Mouse (Mus musculus) embryonic facial prominence, embryonic 14.5 days (tissue): ENCODE measurements around the gene Kcnf1. TPM values are rescaled to one million over a fixed set of nuclear protein-coding genes. Genes with fewer than 3 reads are reported as not detected.

Source experiments
- ATAC-seq: fragments of 200-750 bp; cut with Nextera tagmentation; 2 replicates; pipeline ENCODE4 v1.8.0; 2017; ENCODE audit warnings: low read depth, moderate number of reproducible peaks, moderate TSS enrichment
- DNase-seq: peaks from one replicate; pipeline ENCODE4 v3.0.0-alpha.2; 2015; ENCODE audit warnings: low spot score
- H3K27ac ChIP-seq: fragments of 300-500 bp; sonication (generic); replicated peaks from 2 replicates; pipeline ENCODE4 v1.5.1; 2014; ENCODE audit warnings: low read depth, mild to moderate bottlenecking, low read length, moderate library complexity
- H3K27me3 ChIP-seq: fragments of 300-500 bp; sonication (generic); replicated peaks from 2 replicates; pipeline ENCODE4 v1.6.1; 2014; ENCODE audit warnings: low read length; ENCODE audit not compliant: control insufficient read depth, insufficient read depth
- H3K36me3 ChIP-seq: fragments of 300-500 bp; sonication (generic); 2 replicates; pipeline ENCODE4 v1.6.1; 2014; ENCODE audit warnings: low read length, mixed read lengths; ENCODE audit not compliant: control insufficient read depth, insufficient read depth
- H3K4me1 ChIP-seq: fragments of 300-500 bp; sonication (generic); 2 replicates; pipeline ENCODE4 v1.6.1; 2014; ENCODE audit warnings: antibody characterized with exemption, low read length; ENCODE audit not compliant: control insufficient read depth, insufficient read depth
- H3K4me2 ChIP-seq: fragments of 300-500 bp; sonication (generic); 2 replicates; pipeline ENCODE4 v1.6.1; 2014; ENCODE audit warnings: low read depth, mild to moderate bottlenecking, low read length, moderate library complexity, mixed read lengths
- H3K4me3 ChIP-seq: fragments of 300-500 bp; sonication (generic); 2 replicates; pipeline ENCODE4 v1.5.1; 2014; ENCODE audit warnings: low read depth, mild to moderate bottlenecking, low read length
- H3K9ac ChIP-seq: fragments of 300-500 bp; sonication (generic); 2 replicates; pipeline ENCODE4 v1.6.1; 2014; ENCODE audit warnings: low read depth, mild to moderate bottlenecking, low read length, moderate library complexity, mixed read lengths
- H3K9me3 ChIP-seq: fragments of 300-500 bp; sonication (generic); 2 replicates; pipeline ENCODE4 v1.6.1; 2016; ENCODE audit warnings: low read length; ENCODE audit not compliant: control insufficient read depth
- WGBS: fragments of 180-500 bp; shearing (Covaris S2); extraction: QIAGEN DNeasy Blood & Tissue Kit; methylation state at CpG from one replicate; pipeline ENCODE4 v1.1.7; 2014; 5-methylcytosine and 5-hydroxymethylcytosine counted together
- polyA plus RNA-seq: library from polyadenylated mRNA; unstranded; fragments of >200 nt; fragmentation: Nextera tagmentation; extraction: Ambion mirVana; gene quantifications from 2 replicates; pipeline ENCODE4 v1.2.1, GENCODE M21; 2014

The Kcnf1 gene
- polyA plus RNA-seq, 1 experiment from 2014 or later = 0.32 TPM

DNA sequence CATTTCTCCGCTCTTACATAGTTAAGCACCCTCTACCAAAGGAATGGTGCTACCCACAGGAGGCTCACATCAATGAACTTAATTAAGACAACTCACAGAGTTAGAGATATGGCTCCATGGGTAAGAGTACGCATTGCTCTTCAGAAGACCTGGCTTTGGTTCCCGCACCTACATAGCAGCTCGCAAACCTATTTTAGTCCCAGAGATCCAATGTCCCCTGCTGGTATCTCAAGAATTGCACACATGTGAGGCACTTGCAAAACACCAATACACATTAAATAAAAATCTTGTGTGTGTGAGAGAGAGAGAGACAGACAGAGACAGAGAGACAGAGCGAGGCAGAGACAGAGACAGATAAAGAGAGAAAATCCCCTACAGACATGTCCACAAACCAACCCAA is 21.9 kb upstream of the Kcnf1 start:
- DNase-seq (no peak), ATAC-seq (no peak)
- H3K27ac ChIP-seq = no peak overlapping the region
- H3K9me3 ChIP-seq = no peaks in the 10 kb centered on the region
- no peaks in the 10 kb centered on the region for H3K36me3 ChIP-seq
- H3K4me1 ChIP-seq = no peaks in the 10 kb centered on the region
- H3K27me3 ChIP-seq = no peaks in the 10 kb centered on the region
- H3K4me2 ChIP-seq = no peak overlapping the region
- H3K4me3 ChIP-seq = no peak overlapping the region
- H3K9ac ChIP-seq = no peak overlapping the region
- whole genome bisulfite sequencing = 90% methylated on average over 5 of the region's 5 CpGs

DNA sequence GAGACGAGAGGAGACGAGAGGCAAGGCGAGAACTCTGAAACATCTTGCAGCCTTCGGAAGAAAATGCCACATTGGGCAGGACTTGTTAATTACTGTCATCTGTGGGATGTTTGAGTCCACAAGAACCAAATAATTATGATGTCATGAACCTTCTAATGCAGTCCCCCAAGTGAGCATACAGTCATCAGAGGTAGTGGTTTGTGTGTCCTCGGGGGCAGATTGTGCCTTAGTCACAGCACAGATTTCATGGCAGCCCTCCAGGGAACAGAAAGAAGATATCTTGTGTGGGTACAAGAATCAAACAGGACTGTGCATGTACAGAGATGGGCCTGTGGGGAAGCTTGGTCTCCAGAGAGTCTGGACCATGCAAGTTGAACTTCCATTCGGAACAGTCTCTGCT is 17.5 kb upstream of the Kcnf1 start:
- Histone ChIP-seq H3K9me3 (no peaks in the 10 kb centered on the region), H3K36me3 (no peaks in the 10 kb centered on the region), H3K4me3 (no peak overlapping the region), H3K4me2 (no peak overlapping the region), H3K27me3 (no peaks in the 10 kb centered on the region), H3K4me1 (no peaks in the 10 kb centered on the region), H3K27ac (no peak overlapping the region), H3K9ac (no peak overlapping the region)
- 67% methylated on average over 6 of the region's 6 CpGs for WGBS
- DNase-seq (no peak), ATAC-seq (no peak)

DNA sequence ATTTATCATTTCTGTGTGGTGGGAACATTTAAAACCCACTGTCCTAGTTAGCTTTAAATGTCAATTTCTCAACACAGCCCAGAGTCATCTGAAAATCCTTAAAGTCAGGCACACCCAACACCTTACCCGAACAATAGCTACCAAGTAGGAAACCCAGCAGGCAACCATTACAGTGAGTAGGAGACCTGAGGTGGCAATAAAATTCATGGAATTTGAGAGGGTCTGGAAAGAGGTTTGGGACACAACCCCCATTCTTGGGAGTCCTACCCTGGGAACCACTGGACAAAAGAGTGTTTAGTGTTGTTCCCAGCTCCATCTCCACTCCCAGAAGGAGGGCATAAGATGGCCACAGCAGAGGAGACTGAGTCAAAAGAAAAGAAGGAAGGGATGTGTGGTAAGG is 16.6 kb upstream of the Kcnf1 start:
- DNase-seq (no peak), ATAC-seq (no peak)
- no peaks in the 10 kb centered on the region for H3K27me3 ChIP-seq
- no peaks in the 10 kb centered on the region for H3K36me3 ChIP-seq
- H3K4me2 ChIP-seq = no peak overlapping the region
- H3K27ac ChIP-seq = no peak overlapping the region
- no peaks in the 10 kb centered on the region for H3K9me3 ChIP-seq
- no peak overlapping the region for H3K9ac ChIP-seq
- WGBS = 86% methylated on average over 1 of the region's 1 CpGs
- H3K4me1 ChIP-seq = no peaks in the 10 kb centered on the region
- no peak overlapping the region for H3K4me3 ChIP-seq

DNA sequence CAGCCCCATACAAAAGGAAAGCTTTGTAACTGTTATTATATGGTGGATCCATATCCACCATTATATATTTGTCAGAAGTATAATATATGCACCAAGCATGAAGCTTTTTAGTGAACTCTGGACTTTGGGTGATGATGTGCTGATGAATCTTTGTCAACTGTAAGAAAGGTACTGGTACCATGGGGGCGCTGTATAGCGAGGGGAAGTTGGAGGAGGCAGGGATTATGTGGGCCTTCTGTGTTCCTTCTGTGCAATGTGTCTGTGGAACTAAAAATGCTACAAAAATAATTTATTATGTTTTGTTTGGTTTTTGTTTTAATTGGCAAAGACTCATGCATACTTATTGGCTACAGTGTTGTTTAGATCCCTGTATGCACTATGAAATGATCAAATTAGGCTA is 16.2 kb upstream of the Kcnf1 start:
- no peaks in the 10 kb centered on the region for H3K9me3 ChIP-seq
- no peaks in the 10 kb centered on the region for H3K36me3 ChIP-seq
- H3K27ac ChIP-seq = no peak overlapping the region
- no peak overlapping the region for H3K9ac ChIP-seq
- H3K4me2 ChIP-seq = no peak overlapping the region
- H3K4me1 ChIP-seq = no peaks in the 10 kb centered on the region
- ATAC-seq = no peak
- 96% methylated on average over 2 of the region's 2 CpGs for WGBS
- H3K27me3 ChIP-seq = no peaks in the 10 kb centered on the region
- no peak for DNase-seq
- no peak overlapping the region for H3K4me3 ChIP-seq

DNA sequence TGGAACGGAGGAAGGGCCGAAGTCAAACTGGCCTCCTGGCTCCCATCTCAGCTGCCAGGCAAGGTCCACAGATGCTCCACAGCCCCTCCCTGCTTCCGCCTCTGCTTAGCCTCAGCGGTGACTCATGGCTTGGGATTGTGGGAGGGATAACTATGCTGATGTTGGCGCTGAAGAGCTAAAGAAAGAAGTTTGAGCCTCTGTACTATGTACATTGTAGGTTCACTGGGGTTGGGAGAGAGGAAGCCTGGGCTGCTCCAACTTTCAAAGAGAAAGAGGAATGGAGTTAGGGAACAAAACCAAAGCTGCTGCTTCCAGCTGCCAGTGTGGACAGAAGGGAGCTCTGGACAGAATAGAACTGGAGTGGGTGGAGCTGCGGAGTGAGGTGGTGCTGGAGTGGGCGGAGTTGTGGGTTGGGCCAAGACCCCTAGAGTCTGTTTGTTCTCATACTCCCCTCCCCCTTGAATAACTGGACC is 7.7 kb upstream of the Kcnf1 start:
- no peak overlapping the region for H3K27ac ChIP-seq
- 15% methylated on average over 7 of the region's 7 CpGs for WGBS
- DNase-seq = peak; percentile 75
- no peak overlapping the region for H3K4me3 ChIP-seq
- no peak overlapping the region for H3K9ac ChIP-seq
- H3K36me3 ChIP-seq = no peaks in the 10 kb centered on the region
- no peaks in the 10 kb centered on the region for H3K27me3 ChIP-seq
- peak; percentile 82; the same call in 1 of the 2 replicates for ATAC-seq
- no peaks in the 10 kb centered on the region for H3K9me3 ChIP-seq
- peaks cover 6% of the 10 kb centered on the region for H3K4me1 ChIP-seq
- H3K4me2 ChIP-seq = 0 out of 2 replicates have a peak overlapping the region, but pooled peaks have one; percentile 5

DNA sequence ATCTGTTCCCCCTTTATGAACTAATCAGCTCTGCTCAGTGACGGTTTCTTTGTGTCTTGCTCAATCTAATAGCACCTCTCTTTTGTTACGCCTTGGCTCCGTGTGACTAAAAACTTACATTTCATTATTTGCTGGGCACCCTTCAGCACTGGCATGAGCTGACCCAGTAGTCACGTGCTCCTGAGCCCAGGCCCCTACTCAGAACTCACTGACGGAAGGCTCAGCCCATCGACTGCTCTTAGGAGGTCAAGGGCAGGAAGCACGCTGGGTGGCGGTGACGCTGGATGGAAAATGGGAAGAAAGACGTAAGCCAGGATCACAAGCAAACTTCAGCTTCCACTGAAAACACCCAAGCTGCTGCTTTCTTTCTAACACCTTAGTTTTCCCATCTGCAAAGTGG is 7.1 kb upstream of the Kcnf1 start:
- Histone ChIP-seq H3K4me3 (no peak overlapping the region), H3K36me3 (no peaks in the 10 kb centered on the region), H3K9me3 (no peaks in the 10 kb centered on the region), H3K27me3 (no peaks in the 10 kb centered on the region; the same call in 1 of the 2 replicates), H3K9ac (no peak overlapping the region), H3K4me1 (peaks cover 6% of the 10 kb centered on the region), H3K4me2 (0 out of 2 replicates have a peak overlapping the region, but pooled peaks have one; percentile 5), H3K27ac (no peak overlapping the region)
- DNase-seq = no peak
- ATAC-seq = no peak
- WGBS = 45% methylated on average over 10 of the region's 10 CpGs

DNA sequence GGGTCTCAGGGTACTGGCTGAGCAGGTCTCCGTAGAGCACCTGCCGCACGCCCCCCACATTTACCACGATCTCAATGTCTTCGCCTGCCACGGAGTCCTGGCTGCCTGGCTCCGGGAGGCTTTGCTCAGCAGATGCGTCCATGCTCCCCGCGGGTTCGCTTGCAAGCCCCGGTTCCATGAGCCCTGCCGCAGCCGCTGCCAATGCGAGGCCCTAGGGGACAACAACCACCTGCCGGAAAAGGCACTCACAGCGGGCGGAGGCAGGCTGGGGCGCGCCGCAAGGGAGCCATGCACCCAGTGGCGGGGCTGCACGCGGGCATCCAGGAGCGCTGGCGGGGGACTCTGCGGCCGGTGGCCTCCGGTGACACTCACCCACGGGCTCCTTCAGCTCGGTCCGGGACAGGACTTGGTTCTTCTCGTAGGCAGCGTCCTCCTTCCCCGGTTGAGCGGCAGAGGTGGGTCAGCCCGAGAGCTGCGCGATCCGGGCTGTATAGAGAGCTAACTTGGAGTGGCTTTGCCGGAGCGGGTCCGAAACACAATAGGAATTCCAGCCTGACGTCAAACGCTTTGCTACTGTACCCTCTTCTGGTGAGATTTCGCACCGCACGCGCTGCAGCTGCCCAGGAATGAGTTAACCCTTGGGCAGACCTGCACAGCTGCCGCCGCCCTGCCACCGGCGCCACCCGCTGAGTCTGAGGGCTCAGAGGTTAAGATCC is 489 bp downstream of the Kcnf1 start:
- peaks cover 8% of the 10 kb centered on the region; the same call in 1 of the 2 replicates for H3K4me1 ChIP-seq
- peak overlapping the region; percentile 60 for H3K9ac ChIP-seq
- no peaks in the 10 kb centered on the region for H3K36me3 ChIP-seq
- no peaks in the 10 kb centered on the region for H3K9me3 ChIP-seq
- H3K27me3 ChIP-seq = peaks cover 23% of the 10 kb centered on the region
- 2% methylated on average over 51 of the region's 54 CpGs for WGBS
- H3K4me2 ChIP-seq = peak overlapping the region; percentile 98
- DNase-seq (peak; percentile 83), ATAC-seq (peak; percentile 88)
- peak overlapping the region; percentile 51 for H3K4me3 ChIP-seq
- H3K27ac ChIP-seq = no peak overlapping the region

DNA sequence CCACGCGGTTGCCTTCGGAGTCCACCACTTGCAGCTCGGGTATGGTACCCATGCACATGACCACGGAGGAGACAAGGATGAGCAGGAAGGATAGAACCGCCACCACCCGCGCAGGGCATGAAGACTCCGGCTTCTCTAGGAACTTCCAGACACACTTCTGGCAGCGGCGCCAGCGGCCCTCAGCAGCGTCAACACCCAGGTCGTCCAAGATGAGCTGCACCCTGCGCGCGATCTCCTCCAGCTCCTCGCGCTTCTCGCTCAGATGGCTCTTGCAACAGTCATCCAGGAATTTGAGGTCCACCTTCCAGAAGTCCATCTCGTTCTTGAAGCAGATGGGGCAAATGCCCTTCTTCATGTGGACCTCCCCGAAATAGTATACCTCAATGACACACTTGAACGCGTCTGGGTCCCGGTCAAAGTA is 1.1 kb downstream of the Kcnf1 start:
- H3K27me3 ChIP-seq = peaks cover 23% of the 10 kb centered on the region

DNA sequence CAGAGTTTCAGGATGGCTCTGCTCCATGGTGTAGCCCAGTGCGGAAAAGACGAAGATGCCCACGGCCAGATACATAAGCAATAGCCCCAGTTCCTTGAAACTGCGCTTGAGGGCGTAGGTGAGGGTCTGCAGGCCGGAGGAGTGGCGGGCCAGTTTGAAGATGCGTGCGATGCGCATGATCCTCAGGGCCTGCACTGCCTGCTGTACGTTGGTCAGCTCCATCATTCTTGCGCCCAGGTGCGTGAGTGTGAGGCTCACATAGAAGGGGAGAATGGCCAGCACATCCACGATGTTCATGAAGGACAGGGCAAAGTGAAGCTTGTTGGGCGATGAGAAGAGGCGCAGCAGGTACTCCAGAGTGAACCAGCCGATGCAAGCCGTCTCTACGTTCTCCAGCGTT is 1.6 kb downstream of the Kcnf1 start:
- no peak for ATAC-seq
- whole genome bisulfite sequencing = 77% methylated on average over 20 of the region's 20 CpGs

More for the DNA sequence above, 1.1 kb downstream of the Kcnf1 start:
- H3K4me2 ChIP-seq = peak overlapping the region; percentile 98
- DNase-seq = no peak
- peaks cover 8% of the 10 kb centered on the region; the same call in 1 of the 2 replicates for H3K4me1 ChIP-seq
- H3K9me3 ChIP-seq = no peaks in the 10 kb centered on the region
- peak overlapping the region; percentile 51 for H3K4me3 ChIP-seq
- H3K36me3 ChIP-seq = no peaks in the 10 kb centered on the region
- 18% methylated on average over 25 of the region's 25 CpGs for WGBS
- peak overlapping the region; percentile 60 for H3K9ac ChIP-seq
- H3K27ac ChIP-seq = no peak overlapping the region
- no peak for ATAC-seq

More for the DNA sequence above, 1.6 kb downstream of the Kcnf1 start:
- Histone ChIP-seq H3K4me2 (peak overlapping the region; percentile 98), H3K9ac (no peak overlapping the region), H3K4me1 (peaks cover 8% of the 10 kb centered on the region; the same call in 1 of the 2 replicates), H3K4me3 (peak overlapping the region; percentile 51), H3K27ac (no peak overlapping the region), H3K36me3 (no peaks in the 10 kb centered on the region), H3K9me3 (no peaks in the 10 kb centered on the region), H3K27me3 (peaks cover 23% of the 10 kb centered on the region)
- DNase-seq = no peak
